Mouse (Mus musculus): ENCODE data around the gene Oxtr.

GRCm38 (mm10) chr6:112524459-112524858, 34.7 kb upstream of the Oxtr start:
- no peak for TF ChIP-seq CTCF (IDR thresholded peaks at IDR 0.05; ENCODE audit: low read depth)
- no peak for TF ChIP-seq EP300 (IDR thresholded peaks at IDR 0.05; ENCODE audit: low read depth)

Data from liver, postnatal 0 days (tissue).